35 mouse cellular contexts compared by ENCODE assay signal in genomic region chr2:22736134-22736533, GRCm38 (mm10).
"Had no signal": no experiment of that assay in that cellular context is flagged by ENCODE, and none has a peak within 500 bp of the region (broad histone marks: within the 10 kb centered on the region; RNA-seq: fewer than 3 reads in every experiment).

No protein-coding gene starts in this region.

- H3K4me3 ChIP-seq: heart, embryonic 10.5 days; heart, embryonic 12.5 days; heart, embryonic 13.5 days; heart, embryonic 15.5 days; hindbrain, embryonic 10.5 days; hindbrain, embryonic 12.5 days; hindbrain, embryonic 13.5 days; hindbrain, embryonic 15.5 days; intestine, embryonic 15.5 days; kidney, embryonic 15.5 days; layer of hippocampus, adult 2 months had no signal

- H3K9me3 ChIP-seq: heart, embryonic 10.5 days; heart, embryonic 13.5 days; heart, embryonic 15.5 days; hindbrain, embryonic 10.5 days; hindbrain, embryonic 12.5 days; hindbrain, embryonic 13.5 days; hindbrain, embryonic 15.5 days; intestine, embryonic 15.5 days; kidney, embryonic 15.5 days had no signal

- H3K4me1 ChIP-seq: heart, embryonic 10.5 days; heart, embryonic 12.5 days; heart, embryonic 13.5 days; heart, embryonic 15.5 days; hindbrain, embryonic 10.5 days; hindbrain, embryonic 12.5 days; hindbrain, embryonic 13.5 days; hindbrain, embryonic 15.5 days; intestine, embryonic 15.5 days; kidney, embryonic 15.5 days had no signal

- H3K4me2 ChIP-seq: heart, embryonic 11.5 days; heart, embryonic 12.5 days; heart, embryonic 13.5 days; heart, embryonic 15.5 days; hindbrain, embryonic 12.5 days; hindbrain, embryonic 13.5 days; hindbrain, embryonic 14.5 days; hindbrain, embryonic 15.5 days; intestine, embryonic 15.5 days; kidney, embryonic 15.5 days had no signal

- ATAC-seq: hindbrain, embryonic 16.5 days; hindbrain, postnatal 0 days; inflammation-experienced regulatory T-cells, adult 6 months; intestine, embryonic 15.5 days; intestine, embryonic 16.5 days; intestine, postnatal 0 days had no signal

- DNase-seq: heart, postnatal 10 days; heart, postnatal 14 days; heart, postnatal 36 days; heart, postnatal 4 days; kidney, adult 11 months; kidney, adult 18-20 months; kidney, adult 2 months; kidney, adult 8-10 months; kidney, adult 9 months; kidney, postnatal 10 days; kidney, postnatal 14 days; kidney, postnatal 25 days; kidney, postnatal 36 days; kidney, postnatal 4 days; layer of hippocampus, adult 9-11 months; layer of hippocampus, postnatal 36 days had no signal

- H3K36me3 ChIP-seq: heart, embryonic 10.5 days; heart, embryonic 12.5 days; heart, embryonic 13.5 days; heart, embryonic 15.5 days; hindbrain, embryonic 10.5 days; hindbrain, embryonic 12.5 days; hindbrain, embryonic 13.5 days; hindbrain, embryonic 15.5 days; intestine, embryonic 15.5 days; kidney, embryonic 15.5 days had no signal

- H3K9ac ChIP-seq: heart, embryonic 12.5 days; heart, embryonic 13.5 days; heart, embryonic 15.5 days; hindbrain, embryonic 12.5 days; hindbrain, embryonic 13.5 days; hindbrain, embryonic 14.5 days; hindbrain, embryonic 15.5 days; intestine, embryonic 15.5 days; kidney, embryonic 15.5 days had no signal

- H3K27ac ChIP-seq: heart, embryonic 10.5 days; heart, embryonic 13.5 days; heart, embryonic 15.5 days; hindbrain, embryonic 10.5 days; hindbrain, embryonic 12.5 days; hindbrain, embryonic 13.5 days; hindbrain, embryonic 14.5 days; hindbrain, embryonic 15.5 days; hindbrain, postnatal 0 days; intestine, embryonic 15.5 days; kidney, embryonic 15.5 days; kidney, postnatal 0 days; layer of hippocampus, adult 2 months had no signal

- H3K27me3 ChIP-seq: heart, embryonic 12.5 days; heart, embryonic 13.5 days; heart, embryonic 15.5 days; hindbrain, embryonic 12.5 days; hindbrain, embryonic 13.5 days; hindbrain, embryonic 15.5 days; intestine, embryonic 15.5 days; kidney, embryonic 15.5 days had no signal
